Mouse (Mus musculus) c-Kit-positive CD71-positive TER-119-negative erythroid progenitor cells, embryonic 14.5 days (primary cell): ENCODE data around the gene Gm21677.
"Not testable (repeated sequence)": the region's sequence is repeated elsewhere in the genome, so short reads cannot be mapped to it uniquely, and the experiment has no call there.

ENCODE experiments used
- DNase-seq: peaks from one replicate; pipeline ENCODE4 v3.0.0-alpha.2; 2013; ENCODE audit warnings: low read depth

Gene Gm21677

GRCm38 (mm10) chrY:3306349-3306748 is at the start of gene Gm21677:
TSS of gene Gm21677 (minus strand) at chrY:3306449.
- DNase-seq: not testable (repeated sequence)

- not testable (repeated sequence) for DNase-seq
These were observed 39.0 kb upstream of the Gm21677 start, which contains the start of gene Gm21693 for GRCm38 (mm10) chrY:3345229-3345628. TSS of gene Gm21693 (minus strand) at chrY:3345329.

- not testable (repeated sequence) for DNase-seq
These were observed 34.4 kb upstream of the Gm21677 start for GRCm38 (mm10) chrY:3340661-3341060.
